Mouse (Mus musculus): Measurements from ENCODE around the gene Sel1l3.

Sel1l3 gene

GRCm38 (mm10) chr5:53142587-53142986, 71.1 kb downstream of the Sel1l3 start:
- in situ Hi-C loops (cut with MboI) = no loop called here

- in situ Hi-C loops (cut with MboI) = no loop called here
Measured at GRCm38 (mm10) chr5:53140158-53140927, 73.4 kb downstream of the Sel1l3 start.

GRCm38 (mm10) chr5:53139566-53139965, 74.2 kb downstream of the Sel1l3 start:
- in situ Hi-C loops (cut with MboI) = no loop called here

GRCm38 (mm10) chr5:53139140-53139539, 74.6 kb downstream of the Sel1l3 start:
- in situ Hi-C loops (cut with MboI) = no loop called here

GRCm38 (mm10) chr5:53138025-53138424, 75.7 kb downstream of the Sel1l3 start:
- in situ Hi-C loops (cut with MboI) = no loop called here

- in situ Hi-C loops (cut with MboI) = no loop called here
Measured at GRCm38 (mm10) chr5:53135984-53136383, 77.7 kb downstream of the Sel1l3 start.

GRCm38 (mm10) chr5:53134003-53134402, 79.7 kb downstream of the Sel1l3 start:
- in situ Hi-C loops (cut with MboI) = no loop called here

GRCm38 (mm10) chr5:53124701-53125100, 89.0 kb downstream of the Sel1l3 start:
- in situ Hi-C loops (cut with MboI) = no loop called here

- in situ Hi-C loops (cut with MboI) = no loop called here
Measured at GRCm38 (mm10) chr5:53123525-53124286, 90.0 kb downstream of the Sel1l3 start.

- in situ Hi-C loops (cut with MboI) = no loop called here
Measured at GRCm38 (mm10) chr5:53119689-53120088, 94.0 kb downstream of the Sel1l3 start.

- in situ Hi-C loops (cut with MboI) = no loop called here
Measured at GRCm38 (mm10) chr5:53118212-53118611, 95.5 kb downstream of the Sel1l3 start.

GRCm38 (mm10) chr5:53114616-53115267, 99.0 kb downstream of the Sel1l3 start:
- in situ Hi-C loops (cut with MboI) = no loop called here

- in situ Hi-C loops (cut with MboI) = no loop called here
Measured at GRCm38 (mm10) chr5:53112942-53113341, 100.8 kb downstream of the Sel1l3 start.

GRCm38 (mm10) chr5:53111036-53111435, 102.7 kb downstream of the Sel1l3 start:
- in situ Hi-C loops (cut with MboI) = no loop called here

GRCm38 (mm10) chr5:53110225-53110624, 103.5 kb downstream of the Sel1l3 start:
- in situ Hi-C loops (cut with MboI) = no loop called here

- in situ Hi-C loops (cut with MboI) = no loop called here
Measured at GRCm38 (mm10) chr5:53108668-53109067, 105.1 kb downstream of the Sel1l3 start.

GRCm38 (mm10) chr5:53108026-53108425, 105.7 kb downstream of the Sel1l3 start:
- in situ Hi-C loops (cut with MboI) = no loop called here

GRCm38 (mm10) chr5:53106731-53107130, 107.0 kb downstream of the Sel1l3 start:
- in situ Hi-C loops (cut with MboI) = no loop called here

GRCm38 (mm10) chr5:53106125-53106524, 107.6 kb downstream of the Sel1l3 start:
- in situ Hi-C loops (cut with MboI) = no loop called here

GRCm38 (mm10) chr5:53105716-53106115, 108.0 kb downstream of the Sel1l3 start:
- in situ Hi-C loops (cut with MboI) = no loop called here

- in situ Hi-C loops (cut with MboI) = no loop called here
Measured at GRCm38 (mm10) chr5:53104177-53104855, 109.4 kb downstream of the Sel1l3 start.

- in situ Hi-C loops (cut with MboI) = no loop called here
Measured at GRCm38 (mm10) chr5:53101848-53102473, 111.8 kb downstream of the Sel1l3 start.
